Mouse (Mus musculus): Measurements from ENCODE around the gene Cngb1. TPM values are rescaled to one million over a fixed set of nuclear protein-coding genes. Genes with fewer than 3 reads are reported as not detected.

Gene Cngb1
- polyA plus RNA-seq, 2 experiments, result 0.06 TPM; not detected in 1

- TF ChIP-seq EP300 (IDR thresholded peaks at IDR 0.05; ENCODE audit: low read depth) (no peak), CTCF (IDR thresholded peaks at IDR 0.05; ENCODE audit: low read depth) (no peak)
These were observed 82.4 kb downstream of the Cngb1 start for GRCm38 (mm10) chr8:95223969-95224368.

GRCm38 (mm10) chr8:95221045-95221444 lies 85.3 kb downstream of the Cngb1 start:
- H3K4me3 ChIP-seq (ENCODE audit: insufficient read depth in 1 of 2, low read depth in 2 of 2, low read length in 2 of 2), result no peak overlapping the region
- 24% methylated on average over 2 of the region's 2 CpGs for WGBS (ENCODE audit: insufficient replicate concordance)
- no peak overlapping the region for H3K9ac ChIP-seq (replicated peaks)
- DNase-seq (ENCODE audit: low read depth in 3 of 3, low spot score in 3 of 3) (no peak), ATAC-seq (ENCODE audit: insufficient read depth) (no peak)
- no peaks in the 10 kb centered on the region for H3K4me1 ChIP-seq (replicated peaks; ENCODE audit: control insufficient read depth in 2 of 2, insufficient read depth in 2 of 2, low read length in 1 of 2)
- no peaks in the 10 kb centered on the region for H3K36me3 ChIP-seq (replicated peaks; ENCODE audit: control insufficient read depth, insufficient read depth, low read depth)
- no peaks in the 10 kb centered on the region for H3K9me3 ChIP-seq (ENCODE audit: control insufficient read depth, low read length)
- TF ChIP-seq EP300 (IDR thresholded peaks at IDR 0.05; ENCODE audit: low read depth), result no peak
- no peak overlapping the region for H3K4me2 ChIP-seq (ENCODE audit: low read depth)
- H3K27ac ChIP-seq, result no peak overlapping the region
- no peaks in the 10 kb centered on the region for H3K27me3 ChIP-seq (ENCODE audit: control insufficient read depth, insufficient read depth, low read length)

More at GRCm38 (mm10) chr8:95223969-95224368, 82.4 kb downstream of the Cngb1 start:
- Histone ChIP-seq H3K4me2 (ENCODE audit: low read depth) (no peak overlapping the region), H3K9me3 (ENCODE audit: control insufficient read depth, low read length) (no peaks in the 10 kb centered on the region), H3K4me1 (replicated peaks; ENCODE audit: control insufficient read depth in 2 of 2, insufficient read depth in 2 of 2, low read length in 1 of 2) (no peaks in the 10 kb centered on the region), H3K27me3 (ENCODE audit: control insufficient read depth, insufficient read depth, low read length) (no peaks in the 10 kb centered on the region), H3K4me3 (ENCODE audit: insufficient read depth in 1 of 2, low read depth in 2 of 2, low read length in 2 of 2) (no peak overlapping the region), H3K27ac (no peak overlapping the region), H3K9ac (replicated peaks) (no peak overlapping the region), H3K36me3 (replicated peaks; ENCODE audit: control insufficient read depth, insufficient read depth, low read depth) (no peaks in the 10 kb centered on the region)
- DNase-seq (ENCODE audit: low read depth in 3 of 3, low spot score in 3 of 3) (no peak), ATAC-seq (ENCODE audit: insufficient read depth) (no peak)
- WGBS (ENCODE audit: insufficient replicate concordance), result 64% methylated on average over 5 of the region's 5 CpGs

- DNase-seq (ENCODE audit: low read depth in 3 of 3, low spot score in 3 of 3) (no peak), ATAC-seq (ENCODE audit: insufficient read depth) (no peak)
- H3K4me1 ChIP-seq (replicated peaks; ENCODE audit: control insufficient read depth in 2 of 2, insufficient read depth in 2 of 2, low read length in 1 of 2), result no peaks in the 10 kb centered on the region
- TF ChIP-seq EP300 (IDR thresholded peaks at IDR 0.05; ENCODE audit: low read depth) (no peak), CTCF (IDR thresholded peaks at IDR 0.05; ENCODE audit: low read depth) (no peak)
- H3K27ac ChIP-seq, result no peak overlapping the region
- 50% methylated on average over 7 of the region's 7 CpGs for WGBS (ENCODE audit: insufficient replicate concordance)
- no peaks in the 10 kb centered on the region for H3K9me3 ChIP-seq (ENCODE audit: control insufficient read depth, low read length)
- H3K4me3 ChIP-seq (ENCODE audit: insufficient read depth in 1 of 2, low read depth in 2 of 2, low read length in 2 of 2), result no peak overlapping the region
- H3K27me3 ChIP-seq (ENCODE audit: control insufficient read depth, insufficient read depth, low read length), result no peaks in the 10 kb centered on the region
- no peak overlapping the region for H3K4me2 ChIP-seq (ENCODE audit: low read depth)
- no peaks in the 10 kb centered on the region for H3K36me3 ChIP-seq (replicated peaks; ENCODE audit: control insufficient read depth, insufficient read depth, low read depth)
- H3K9ac ChIP-seq (replicated peaks), result no peak overlapping the region
These were observed 85.8 kb downstream of the Cngb1 start for GRCm38 (mm10) chr8:95220571-95220998.

DNA sequence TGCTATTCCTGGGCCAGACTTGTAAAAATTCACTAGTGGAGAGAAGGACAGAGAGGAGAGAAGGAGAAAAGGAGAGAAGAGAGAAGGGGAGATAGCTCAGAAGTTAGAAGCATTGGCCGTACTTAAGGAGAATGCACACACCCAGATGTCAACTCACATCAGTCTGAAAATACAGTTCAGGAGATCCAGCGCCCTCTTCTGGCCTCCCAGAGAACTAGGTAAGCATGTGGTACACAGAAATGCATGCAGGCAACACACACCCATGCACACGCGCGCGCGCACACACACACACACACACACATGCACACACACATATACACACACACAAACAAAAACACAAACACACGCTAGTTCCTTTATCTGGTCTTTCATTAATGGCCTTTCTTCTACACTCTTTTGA lies 86.8 kb downstream of the Cngb1 start:
- TF ChIP-seq EP300 (IDR thresholded peaks at IDR 0.05; ENCODE audit: low read depth) (no peak), CTCF (IDR thresholded peaks at IDR 0.05; ENCODE audit: low read depth) (peak; percentile 51)
- Histone ChIP-seq H3K4me1 (replicated peaks; ENCODE audit: control insufficient read depth in 2 of 2, insufficient read depth in 2 of 2, low read length in 1 of 2) (no peaks in the 10 kb centered on the region), H3K9me3 (ENCODE audit: control insufficient read depth, low read length) (no peaks in the 10 kb centered on the region), H3K36me3 (replicated peaks; ENCODE audit: control insufficient read depth, insufficient read depth, low read depth) (no peaks in the 10 kb centered on the region), H3K9ac (replicated peaks) (no peak overlapping the region), H3K4me3 (ENCODE audit: insufficient read depth in 1 of 2, low read depth in 2 of 2, low read length in 2 of 2) (no peak overlapping the region), H3K27ac (no peak overlapping the region), H3K4me2 (ENCODE audit: low read depth) (no peak overlapping the region), H3K27me3 (ENCODE audit: control insufficient read depth, insufficient read depth, low read length) (no peaks in the 10 kb centered on the region)
- ATAC-seq (ENCODE audit: insufficient read depth) (no peak), DNase-seq (ENCODE audit: low read depth in 3 of 3, low spot score in 3 of 3) (no peak)
- 78% methylated on average over 8 of the region's 8 CpGs for WGBS (ENCODE audit: insufficient replicate concordance)

DNA sequence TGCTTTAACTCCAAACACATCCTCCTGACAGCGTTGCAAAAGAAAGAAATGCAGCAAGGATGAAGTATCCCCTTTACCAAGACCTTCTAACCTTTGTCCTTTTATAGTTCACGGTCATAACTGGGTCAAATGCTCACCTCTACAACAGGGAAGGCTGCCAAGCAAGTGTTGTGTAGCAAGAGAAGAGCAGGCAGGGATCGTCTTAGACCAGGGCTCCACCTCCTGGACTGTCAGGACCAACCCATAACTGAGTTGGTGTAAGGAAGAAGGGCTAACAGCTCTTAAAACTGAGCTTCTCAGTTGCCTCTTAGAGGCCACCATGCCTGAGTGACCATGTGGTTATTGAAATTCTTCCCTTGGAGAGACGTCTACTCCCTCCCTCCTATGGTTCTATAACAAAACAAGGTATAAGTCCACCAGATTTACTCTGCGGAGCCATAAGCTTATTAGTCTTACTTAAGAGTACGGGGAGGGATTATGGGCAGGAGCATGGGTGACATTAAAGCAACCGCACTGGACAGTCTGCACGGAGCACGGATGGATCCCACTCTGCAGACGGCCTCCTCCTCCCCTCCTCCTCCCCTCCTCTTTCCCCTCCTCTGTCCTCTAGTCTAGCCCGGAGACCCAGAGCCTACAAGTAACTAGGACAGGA lies 90.5 kb downstream of the Cngb1 start:
- H3K9ac ChIP-seq (replicated peaks), result no peak overlapping the region
- H3K4me3 ChIP-seq (ENCODE audit: insufficient read depth in 1 of 2, low read depth in 2 of 2, low read length in 2 of 2), result no peak overlapping the region
- H3K4me1 ChIP-seq (replicated peaks; ENCODE audit: control insufficient read depth in 2 of 2, insufficient read depth in 2 of 2, low read length in 1 of 2), result no peaks in the 10 kb centered on the region
- WGBS (ENCODE audit: insufficient replicate concordance), result 58% methylated on average over 11 of the region's 11 CpGs
- no peak for TF ChIP-seq CTCF (IDR thresholded peaks at IDR 0.05; ENCODE audit: low read depth)
- TF ChIP-seq EP300 (IDR thresholded peaks at IDR 0.05; ENCODE audit: low read depth), result no peak
- H3K9me3 ChIP-seq (ENCODE audit: control insufficient read depth, low read length), result no peaks in the 10 kb centered on the region
- no peak overlapping the region for H3K27ac ChIP-seq
- H3K4me2 ChIP-seq (ENCODE audit: low read depth), result no peak overlapping the region
- ATAC-seq (ENCODE audit: insufficient read depth) (no peak), DNase-seq (ENCODE audit: low read depth in 3 of 3, low spot score in 3 of 3) (no peak)
- no peaks in the 10 kb centered on the region for H3K36me3 ChIP-seq (replicated peaks; ENCODE audit: control insufficient read depth, insufficient read depth, low read depth)
- H3K27me3 ChIP-seq (ENCODE audit: control insufficient read depth, insufficient read depth, low read length), result no peaks in the 10 kb centered on the region

Measured in liver, embryonic 14.5 days (tissue).